Mouse (Mus musculus) ES-Bruce4 (cell line): Measurements from ENCODE around the gene Rdh1. TPM values are rescaled to one million over a fixed set of nuclear protein-coding genes. Genes with fewer than 3 reads are reported as not detected.

Source experiments
- polyA plus RNA-seq: library from polyadenylated mRNA; stranded (reverse); fragments of >200 nt; gene quantifications from 2 replicates; pipeline ENCODE4 v1.2.4, GENCODE M21; 2011; ENCODE audit warnings: low read depth; ENCODE audit not compliant: missing spikeins, insufficient read depth, insufficient read length

Rdh1 gene
- polyA plus RNA-seq, 1 experiment: 0.40 TPM

Other genes starting within 250 kb of the Rdh1 start
- gene Ndufa4l2, start 244.8 kb upstream of the Rdh1 start, polyA plus RNA-seq: 5.4 and 5.7 TPM in 2 replicates
- gene Shmt2, start 237.3 kb upstream of the Rdh1 start, polyA plus RNA-seq: 67.4 and 68.2 TPM in 2 replicates
- gene Nxph4, start 225.2 kb upstream of the Rdh1 start, polyA plus RNA-seq: 0.79 TPM in 1 of 2 replicates, not detected in the other
- 36.3 and 41.3 TPM in 2 replicates for gene Lrp1, start 138.6 kb upstream of the Rdh1 start, polyA plus RNA-seq
- 28.2 and 32.9 TPM in 2 replicates for gene Stat6, start 116.7 kb upstream of the Rdh1 start, polyA plus RNA-seq
- gene Nemp1, start 92.8 kb upstream of the Rdh1 start, polyA plus RNA-seq: 22.0 and 22.3 TPM in 2 replicates
- gene Nab2, start 91.2 kb upstream of the Rdh1 start, polyA plus RNA-seq: 5.5 and 8.1 TPM in 2 replicates
- gene Myo1a, start 54.6 kb upstream of the Rdh1 start, polyA plus RNA-seq: 0.34 and 0.72 TPM in 2 replicates
- not detected in 2 replicates for gene Tac2, start 35.2 kb upstream of the Rdh1 start, polyA plus RNA-seq
- 14.6 and 15.6 TPM in 2 replicates for gene Zbtb39, start 20.2 kb upstream of the Rdh1 start, polyA plus RNA-seq
- not detected in 2 replicates for gene Gpr182, start 8.0 kb upstream of the Rdh1 start, polyA plus RNA-seq
- not detected in 2 replicates for gene Rdh16f1, start 66 bp downstream of the Rdh1 start, polyA plus RNA-seq
- 0.49 and 0.65 TPM in 2 replicates for gene Rdh9, start 16.7 kb downstream of the Rdh1 start, polyA plus RNA-seq
- gene Rdh16, start 41.4 kb downstream of the Rdh1 start, polyA plus RNA-seq: 0.19 TPM in 1 of 2 replicates, not detected in the other
- not detected in 2 replicates for gene Rdh19, start 90.2 kb downstream of the Rdh1 start, polyA plus RNA-seq
- not detected in 2 replicates for gene Rdh16f2, start 106.8 kb downstream of the Rdh1 start, polyA plus RNA-seq
- gene Rdh7, start 129.1 kb downstream of the Rdh1 start, polyA plus RNA-seq: not detected in 2 replicates
- gene Sdr9c7, start 138.8 kb downstream of the Rdh1 start, polyA plus RNA-seq: not detected in 2 replicates
- not detected in 2 replicates for gene Hsd17b6, start 247.9 kb downstream of the Rdh1 start, polyA plus RNA-seq